Mouse (Mus musculus): ENCODE data around the gene Ypel4.

GRCm38 (mm10) chr2:84734351-84734864, 550 bp downstream of the Ypel4 start:
- no peak for TF ChIP-seq ZNF384 (IDR thresholded peaks at IDR 0.05; ENCODE audit: low read depth, low read length)
- no peak for TF ChIP-seq MAFK (IDR thresholded peaks at IDR 0.05; ENCODE audit: insufficient read depth, low read depth, low read length)
- no peak for TF ChIP-seq HCFC1 (IDR thresholded peaks at IDR 0.05; ENCODE audit: borderline replicate concordance, insufficient read depth, low read length)

Measured in ES-E14 (cell line).